23 mouse cellular contexts compared by ENCODE assay signal in genomic region chr7:27881721-27882120, GRCm38 (mm10). TPM values are rescaled to one million over a fixed set of nuclear protein-coding genes. Genes with fewer than 3 reads are reported as not detected.
DNase-seq lines count a peak whose midpoint lies in the region; ATAC-seq and TF ChIP-seq lines count a peak whose summit lies in the region.
"Had no signal": no experiment of that assay in that cellular context is flagged by ENCODE, and none has a peak within 500 bp of the region (broad histone marks: within the 10 kb centered on the region; RNA-seq: fewer than 3 reads in every experiment).

No protein-coding gene starts in this region.

- H3K4me1 ChIP-seq in heart, embryonic 16.5 days (ENCODE audit: control insufficient read depth, insufficient read depth, low read length), result no peaks in the 10 kb centered on the region
- no peaks in the 10 kb centered on the region for H3K4me1 ChIP-seq in heart, adult 2 months (ENCODE audit: control insufficient read depth, insufficient read depth, low read length)
- H3K4me1 ChIP-seq in lung, embryonic 16.5 days (replicated peaks; ENCODE audit: control insufficient read depth, insufficient read depth, low read length), result no peaks in the 10 kb centered on the region
- H3K4me1 ChIP-seq: embryonic facial prominence, embryonic 15.5 days; forebrain, embryonic 15.5 days; hindbrain, embryonic 12.5 days had no signal

- peak overlapping the region; percentile 41; the same call in 1 of the 2 replicates for H3K27ac ChIP-seq in heart, embryonic 16.5 days (ENCODE audit: low read length)
- H3K27ac ChIP-seq in heart, adult 2 months, result no peak overlapping the region
- H3K27ac ChIP-seq in lung, embryonic 16.5 days (ENCODE audit: low read length), result no peak overlapping the region
- H3K27ac ChIP-seq: embryonic facial prominence, embryonic 15.5 days; forebrain, embryonic 15.5 days; hindbrain, embryonic 12.5 days had no signal

- WGBS in heart, embryonic 16.5 days, result 77% methylated on average over 4 of the region's 4 CpGs
- 80% methylated on average over 4 of the region's 4 CpGs for WGBS in heart, adult 2 months
- WGBS in lung, embryonic 16.5 days, result 88% methylated on average over 4 of the region's 4 CpGs

- H3K27me3 ChIP-seq in heart, embryonic 16.5 days (ENCODE audit: control insufficient read depth, insufficient read depth, low read length), result no peaks in the 10 kb centered on the region
- no peaks in the 10 kb centered on the region for H3K27me3 ChIP-seq in heart, adult 2 months (ENCODE audit: control insufficient read depth, insufficient read depth, low read length)
- H3K27me3 ChIP-seq in lung, embryonic 16.5 days (ENCODE audit: control insufficient read depth, insufficient read depth, low read depth, low read length), result no peaks in the 10 kb centered on the region
- H3K27me3 ChIP-seq: CH12.LX; embryonic facial prominence, embryonic 15.5 days; forebrain, embryonic 15.5 days; hindbrain, embryonic 12.5 days; Patski had no signal

- ATAC-seq in heart, embryonic 16.5 days (replicated peaks; ENCODE audit: extremely low read depth, insufficient read depth, low FRiP score), result peak; percentile 28
- peak; percentile 47; the same call in 1 of the 2 replicates for ATAC-seq in lung, embryonic 16.5 days (ENCODE audit: low read depth)
- ATAC-seq: activated CD4-positive, CD25-positive, alpha-beta regulatory T cell, adult 4 months; forebrain, embryonic 15.5 days; hindbrain, embryonic 16.5 days; inflammation-experienced regulatory T-cells, adult 6 months; intestine, postnatal 0 days; Patski had no signal

- H3K9me3 ChIP-seq in heart, embryonic 16.5 days (replicated peaks; ENCODE audit: control insufficient read depth, low read length), result peaks cover 2% of the 10 kb centered on the region; the same call in 1 of the 2 replicates
- H3K9me3 ChIP-seq in lung, embryonic 16.5 days (ENCODE audit: control insufficient read depth, low read length), result no peaks in the 10 kb centered on the region
- H3K9me3 ChIP-seq: forebrain, embryonic 15.5 days; hindbrain, embryonic 12.5 days had no signal

- no peak overlapping the region for H3K4me3 ChIP-seq in heart, embryonic 16.5 days (ENCODE audit: low read length)
- no peak overlapping the region for H3K4me3 ChIP-seq in heart, adult 2 months
- no peak overlapping the region for H3K4me3 ChIP-seq in lung, embryonic 16.5 days (ENCODE audit: low read length)
- H3K4me3 ChIP-seq: embryonic facial prominence, embryonic 15.5 days; erythroblast, embryonic 14.5 days; forebrain, embryonic 15.5 days; hindbrain, embryonic 12.5 days had no signal

- no peak overlapping the region for H3K9ac ChIP-seq in heart, embryonic 16.5 days (ENCODE audit: low read length)
- H3K9ac ChIP-seq in heart, adult 2 months (ENCODE audit: low read depth, low read length), result no peak overlapping the region
- H3K9ac ChIP-seq in lung, embryonic 16.5 days (ENCODE audit: low read length), result no peak overlapping the region
- H3K9ac ChIP-seq: embryonic facial prominence, embryonic 15.5 days; forebrain, embryonic 15.5 days; hindbrain, embryonic 12.5 days had no signal

- no peak for TF ChIP-seq EP300 in heart, adult 2 months (IDR thresholded peaks at IDR 0.05; ENCODE audit: insufficient read depth, low read depth, low read length)

- no peak overlapping the region for H3K4me2 ChIP-seq in heart, embryonic 16.5 days (ENCODE audit: low read depth, low read length)
- H3K4me2 ChIP-seq in lung, embryonic 16.5 days (ENCODE audit: low read depth, low read length), result no peak overlapping the region
- H3K4me2 ChIP-seq: embryonic facial prominence, embryonic 15.5 days; forebrain, embryonic 15.5 days; hindbrain, embryonic 12.5 days had no signal

- H3K79me2 ChIP-seq in heart, adult 2 months (replicated peaks; ENCODE audit: control insufficient read depth, insufficient read depth, low read length), result no peaks in the 10 kb centered on the region

- TF ChIP-seq POLR2A in heart, adult 2 months (IDR thresholded peaks at IDR 0.05; ENCODE audit: insufficient read depth, low read depth, low read length), result no peak

- TF ChIP-seq CTCF in heart, adult 2 months (IDR thresholded peaks at IDR 0.05), result no peak

- DNase-seq in heart, adult 2 months, result no peak
- peak; percentile 66 to 72 for DNase-seq in lung, adult 18-20 months
- peak; percentile 62 for DNase-seq in lung, postnatal 25 days (ENCODE audit: low spot score)
- DNase-seq in layer of hippocampus, postnatal 14 days (ENCODE audit: low spot score in 2 of 2), result no peak
- no peak for DNase-seq in embryo, embryonic 10.5 days (ENCODE audit: low spot score)
- DNase-seq: adrenal gland, postnatal 25 days; cerebellum, adult 2 months; cerebellum, postnatal 10 days; embryo, embryonic 11 days; gastrocnemius, postnatal 36 days; heart, postnatal 36 days had no signal

- intact Hi-C loops in heart, adult 2 months (cut with DNase I), result no loop called here

- peaks cover 41% of the 10 kb centered on the region for H3K36me3 ChIP-seq in heart, embryonic 16.5 days (ENCODE audit: control insufficient read depth, insufficient read depth)
- no peaks in the 10 kb centered on the region; the same call in 1 of the 2 replicates for H3K36me3 ChIP-seq in heart, adult 2 months (ENCODE audit: control insufficient read depth, insufficient read depth, low read length)
- H3K36me3 ChIP-seq in lung, embryonic 16.5 days (ENCODE audit: control insufficient read depth, insufficient read depth, low read length), result peaks cover 35% of the 10 kb centered on the region

RNA-seq across cellular contexts. Expression of gene Zfp607a, which starts 24.4 kb away (rescaled TPM):
- polyA plus RNA-seq in heart, embryonic 16.5 days (2015; fragmentation: Nextera tagmentation; extraction: Ambion mirVana), result 4.2 and 4.3 TPM in 2 replicates
- total RNA-seq in heart, adult 2 months (2021), result 1 to 10 TPM; 2.5 to 3.4 TPM
- polyA plus RNA-seq in heart, adult 2 months (2012; rRNA removed), result 0.47 and 1.8 TPM in 2 replicates
- 3.6 and 4.2 TPM in 2 replicates for polyA plus RNA-seq in lung, embryonic 16.5 days (2015; fragmentation: Nextera tagmentation; extraction: Ambion mirVana)
- total RNA-seq in layer of hippocampus, postnatal 14 days (2021), result 1 to 10 TPM; 2.2 TPM
- polyA plus RNA-seq: erythroblast, embryonic 14.5 days had no signal

RNA-seq across cellular contexts. Expression of gene Zfp59, which starts 43.3 kb away (rescaled TPM):
- 5.4 and 5.7 TPM in 2 replicates for polyA plus RNA-seq in heart, embryonic 16.5 days (2015; fragmentation: Nextera tagmentation; extraction: Ambion mirVana)
- 1 to 10 TPM; 2.8 to 3.1 TPM for total RNA-seq in heart, adult 2 months (2021)
- polyA plus RNA-seq in heart, adult 2 months (2012; rRNA removed), result 0.62 and 1.5 TPM in 2 replicates
- 8.4 TPM in 2 replicates for polyA plus RNA-seq in lung, embryonic 16.5 days (2015; fragmentation: Nextera tagmentation; extraction: Ambion mirVana)
- total RNA-seq in layer of hippocampus, postnatal 14 days (2021), result 1 to 10 TPM; 3.7 to 4.1 TPM
- polyA plus RNA-seq: erythroblast, embryonic 14.5 days had no signal

RNA-seq across cellular contexts. Expression of gene Zfp974, which starts 47.5 kb away (rescaled TPM):
- polyA plus RNA-seq in heart, embryonic 16.5 days (2015; fragmentation: Nextera tagmentation; extraction: Ambion mirVana), result 7.5 and 7.6 TPM in 2 replicates
- 1 to 10 TPM; 4.3 to 4.4 TPM for total RNA-seq in heart, adult 2 months (2021)
- polyA plus RNA-seq in heart, adult 2 months (2012; rRNA removed), result 1.6 and 1.8 TPM in 2 replicates
- 10.0 and 11.5 TPM in 2 replicates for polyA plus RNA-seq in lung, embryonic 16.5 days (2015; fragmentation: Nextera tagmentation; extraction: Ambion mirVana)
- total RNA-seq in layer of hippocampus, postnatal 14 days (2021), result 10 to 100 TPM; 14.2 to 16.5 TPM
- polyA plus RNA-seq: erythroblast, embryonic 14.5 days had no signal

Comparison
In these comparisons a context has a peak if more than half of its experiments do, and no peak if none do; other contexts are left out.
1. DNase-seq: peak in lung, adult 18-20 months (2 of 2) and lung, postnatal 25 days (single experiment); none in heart, adult 2 months (0 of 2), layer of hippocampus, postnatal 14 days (0 of 2) and embryo, embryonic 10.5 days (single experiment).